Mouse (Mus musculus): ENCODE results near the gene Cxadr.
"Not testable (repeated sequence)": the region's sequence is repeated elsewhere in the genome, so short reads cannot be mapped to it uniquely, and the experiment has no call there.

The Cxadr gene

GRCm38 (mm10) chr16:78307476-78308192 is 6.3 kb downstream of the Cxadr start:
- DNase-seq: no peak

DNA sequence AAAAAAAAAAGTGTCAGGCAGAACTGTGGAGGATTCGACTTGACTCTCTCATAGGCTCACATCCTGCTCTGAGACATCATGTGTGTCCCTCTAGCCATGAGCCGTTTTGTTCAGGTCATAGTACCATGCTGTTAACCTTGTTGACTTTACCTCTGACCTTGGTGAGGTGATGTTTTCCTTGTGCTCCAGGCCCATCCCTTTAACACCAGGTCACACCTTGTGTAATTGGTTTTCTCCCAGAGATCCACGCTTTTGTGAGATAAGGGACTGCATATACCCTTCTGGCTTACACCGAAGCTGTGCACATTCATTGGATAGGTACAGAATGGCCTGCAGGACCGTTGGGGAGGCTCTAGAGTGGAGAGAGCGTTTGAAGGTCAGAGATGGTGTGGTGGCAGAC is 8.0 kb downstream of the Cxadr start:
- DNase-seq: no peak

GRCm38 (mm10) chr16:78313135-78313887 is 12.0 kb downstream of the Cxadr start:
- no peak for DNase-seq

- DNase-seq: no peak
These were observed 12.7 kb downstream of the Cxadr start for GRCm38 (mm10) chr16:78314026-78314425.

DNA sequence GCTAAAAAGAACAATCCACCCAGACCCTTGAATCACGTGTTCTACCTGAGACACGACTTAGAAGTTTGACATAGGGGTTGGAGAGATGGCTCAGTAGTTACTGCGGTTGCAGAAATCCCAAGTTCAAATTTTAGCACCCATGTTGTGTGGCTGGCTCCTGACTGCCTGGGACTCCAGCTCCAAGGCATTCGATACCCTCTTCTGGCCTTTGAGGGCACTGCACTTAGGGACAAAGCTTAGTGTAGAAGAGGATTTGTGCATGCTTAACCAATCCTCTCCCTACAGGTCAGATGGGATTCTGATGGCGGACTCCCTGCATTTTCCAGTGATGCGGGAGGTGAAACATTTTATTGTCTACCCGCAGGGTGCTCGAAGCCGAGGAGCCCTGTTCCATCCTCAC is 15.6 kb downstream of the Cxadr start:
- DNase-seq: peak; percentile 70

DNA sequence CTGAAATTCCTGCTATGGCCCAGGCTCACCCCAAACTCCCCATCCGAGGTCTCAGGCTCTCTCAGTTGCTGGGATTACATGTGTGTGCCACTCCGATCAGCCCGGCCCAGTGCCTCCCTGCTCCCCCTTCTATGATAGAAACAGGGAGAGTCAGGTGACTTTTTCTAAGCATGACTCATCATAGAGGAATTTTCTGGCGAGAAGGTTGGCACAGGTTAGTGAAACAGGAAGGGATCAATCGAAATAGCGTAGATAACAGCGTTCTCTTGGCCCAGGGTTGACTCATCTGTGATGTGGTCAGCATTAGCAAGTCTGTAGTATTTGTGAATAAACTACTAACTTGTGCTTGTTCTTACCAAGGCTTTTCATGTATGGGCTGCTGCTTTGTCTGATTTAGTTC is 16.7 kb downstream of the Cxadr start:
- no peak for DNase-seq

- no peak for DNase-seq
These were observed 18.4 kb downstream of the Cxadr start for GRCm38 (mm10) chr16:78319711-78320110.

DNA sequence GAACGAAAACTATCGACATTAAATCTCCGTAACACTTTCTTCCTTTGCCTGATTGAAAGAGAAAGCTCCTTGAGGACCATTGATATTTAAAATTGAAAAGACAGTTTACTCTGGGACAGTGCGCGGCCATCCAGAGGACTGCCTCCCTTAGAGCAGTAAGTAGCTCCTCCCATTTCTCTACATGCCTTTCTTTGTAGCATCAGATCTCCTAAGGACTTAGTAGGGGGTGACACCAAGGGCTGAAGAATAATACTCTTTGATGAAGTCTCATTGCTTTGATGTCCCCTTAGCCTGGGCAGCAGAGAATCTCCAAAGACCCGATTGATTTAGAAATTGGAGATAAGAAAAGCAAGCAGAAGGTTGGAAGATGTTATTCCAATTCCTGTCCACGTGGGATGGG is 20.3 kb downstream of the Cxadr start:
- no peak for DNase-seq

- no peak for DNase-seq
These were observed 20.9 kb downstream of the Cxadr start for GRCm38 (mm10) chr16:78322140-78322539.

- no peak for DNase-seq
These were observed 24.9 kb downstream of the Cxadr start for GRCm38 (mm10) chr16:78325972-78326848.

DNA sequence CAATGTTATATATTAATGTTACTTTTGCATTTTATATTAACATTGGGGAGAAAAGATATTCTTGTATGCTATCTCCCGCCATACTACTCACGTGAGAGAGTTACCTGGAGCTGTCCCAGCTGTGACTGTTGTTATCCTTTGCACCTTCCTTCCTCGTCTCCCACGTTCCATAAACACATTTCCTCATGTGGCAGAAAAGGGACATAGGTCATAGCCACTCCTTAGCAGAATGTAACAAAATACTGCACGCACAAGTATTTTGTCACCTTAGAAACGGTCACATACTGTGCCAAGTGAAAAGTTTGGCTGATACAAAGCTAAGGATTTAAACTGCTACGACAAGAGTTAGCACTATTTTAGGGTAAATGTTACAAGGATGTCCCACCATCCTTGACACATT is 26.3 kb downstream of the Cxadr start:
- no peak for DNase-seq

DNA sequence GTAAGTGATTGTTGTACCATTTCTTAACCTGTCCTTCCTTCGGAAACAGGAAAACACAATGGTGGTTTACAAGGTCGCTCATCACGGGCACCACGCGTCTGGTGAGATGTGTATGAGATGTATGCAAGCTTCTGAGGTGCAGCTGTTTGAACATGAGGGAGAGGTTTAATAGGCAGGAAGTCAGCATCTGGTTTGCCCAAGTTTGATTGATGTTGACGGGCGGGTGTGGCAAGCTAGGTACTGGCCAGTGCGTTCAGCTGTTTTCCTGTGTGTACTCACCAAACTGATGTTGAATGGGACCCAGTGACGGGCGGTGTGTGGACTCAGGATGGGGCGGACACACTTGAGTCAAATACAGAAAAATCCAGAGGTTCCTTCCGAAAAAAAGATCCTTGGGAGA is 26.7 kb downstream of the Cxadr start:
- DNase-seq: no peak

GRCm38 (mm10) chr16:78337226-78337625 is 35.9 kb downstream of the Cxadr start:
- DNase-seq: peak; percentile 34

- DNase-seq: no peak
These were observed 40.1 kb downstream of the Cxadr start for GRCm38 (mm10) chr16:78341356-78341755.

DNA sequence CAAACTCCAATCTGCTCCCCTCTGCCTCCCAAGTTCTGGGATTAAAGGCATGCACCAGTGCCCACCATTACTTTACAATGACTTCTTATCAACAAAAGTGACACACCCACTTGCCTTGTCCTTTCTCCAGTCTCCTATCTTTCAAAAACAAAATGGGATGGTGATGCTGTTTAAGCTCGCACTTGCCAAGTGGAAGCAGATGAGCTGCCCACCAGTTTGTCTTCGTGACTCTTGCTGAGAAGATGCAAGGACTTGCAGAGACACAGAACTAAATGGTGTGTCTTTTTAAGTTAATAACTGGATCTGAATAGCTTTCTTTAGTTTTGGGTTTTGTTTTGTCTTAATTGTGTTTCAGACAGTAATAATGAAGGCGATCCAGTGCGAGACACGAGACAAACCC is 41.5 kb downstream of the Cxadr start:
- no peak for DNase-seq

DNA sequence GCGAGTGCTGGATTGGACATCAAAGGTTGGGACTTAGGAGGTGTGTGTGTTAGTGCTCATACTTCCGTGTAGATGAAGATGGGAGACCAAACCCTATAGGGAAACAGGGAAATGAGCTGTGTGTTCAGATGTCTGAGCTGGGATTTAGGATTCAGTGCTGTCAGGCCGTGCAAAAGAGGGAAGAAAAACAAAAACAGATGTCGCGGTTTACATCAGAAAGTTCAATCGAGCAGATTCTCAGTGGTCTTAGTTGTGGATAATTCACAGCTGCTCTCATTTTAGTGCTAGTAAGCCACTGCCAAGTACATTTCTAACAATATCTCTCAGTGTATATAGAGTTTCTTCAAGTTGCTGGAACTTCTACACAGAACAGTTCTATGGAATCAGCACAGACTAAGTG is 42.5 kb downstream of the Cxadr start:
- no peak for DNase-seq

GRCm38 (mm10) chr16:78346662-78347327 is 45.5 kb downstream of the Cxadr start:
- DNase-seq: no peak

- DNase-seq: no peak
These were observed 46.1 kb downstream of the Cxadr start for GRCm38 (mm10) chr16:78347328-78347926.

GRCm38 (mm10) chr16:78357757-78358156 is 56.5 kb downstream of the Cxadr start:
- peak; percentile 42 for DNase-seq

DNA sequence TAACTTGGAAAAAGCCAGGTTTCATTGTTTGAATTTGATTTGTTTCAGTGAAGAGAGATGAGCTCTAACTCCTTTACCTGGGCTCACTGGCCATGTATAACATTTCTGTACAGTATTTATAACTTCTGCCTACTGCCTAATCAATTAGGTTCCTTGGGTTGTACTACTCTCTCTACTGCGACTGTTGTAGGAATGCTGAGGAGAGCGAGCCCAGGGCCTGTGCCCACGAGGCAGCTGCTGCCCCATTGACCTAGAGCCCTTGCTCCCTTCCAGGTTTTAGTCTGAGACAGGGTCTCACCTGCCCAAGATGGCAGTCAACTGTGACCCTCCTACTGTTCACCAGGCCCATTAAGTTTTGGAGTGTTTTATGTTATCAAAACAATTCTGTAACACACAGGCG is 60.2 kb downstream of the Cxadr start:
- no peak for DNase-seq

GRCm38 (mm10) chr16:78364554-78364953 is 63.3 kb downstream of the Cxadr start:
- DNase-seq: not testable (repeated sequence)

DNA sequence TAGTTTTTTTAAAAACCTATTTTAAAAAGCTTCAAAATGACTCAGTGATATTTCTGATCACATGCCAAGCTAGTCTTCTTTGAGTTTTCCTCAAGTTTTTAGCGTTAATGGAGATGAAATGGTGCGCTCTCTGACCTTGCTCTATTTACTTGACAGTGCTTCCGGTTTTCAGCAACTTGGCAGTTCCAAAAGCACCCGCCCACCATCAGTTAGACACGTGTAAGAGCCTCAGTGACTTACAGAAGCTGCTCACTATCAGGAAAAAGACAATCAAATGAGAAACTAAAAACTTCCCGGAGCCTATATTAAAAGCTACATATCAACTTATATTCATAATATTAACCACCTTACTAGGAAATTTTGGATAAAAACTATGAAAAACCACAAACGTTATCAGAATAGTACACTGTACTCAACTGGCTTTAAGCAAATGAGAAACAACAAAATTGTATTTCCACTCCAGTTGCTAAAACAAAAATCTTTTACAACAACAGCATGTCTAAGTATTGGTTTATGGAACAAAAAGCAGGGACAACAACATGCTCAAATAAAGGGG is 70.3 kb downstream of the Cxadr start:
- DNase-seq: no peak
